Mouse (Mus musculus) lung, postnatal 25 days (tissue): ENCODE measurements at regions not wholly inside any gene's neighbourhood (a gene's known extent, or its start where the extent isn't known, plus 50 kb on each side); places are given as distances from the start of the nearest gene placed in this dataset.

Source experiments
- DNase-seq: peaks from one replicate; pipeline ENCODE4 v3.0.0; 2022; ENCODE audit warnings: low spot score

DNA sequence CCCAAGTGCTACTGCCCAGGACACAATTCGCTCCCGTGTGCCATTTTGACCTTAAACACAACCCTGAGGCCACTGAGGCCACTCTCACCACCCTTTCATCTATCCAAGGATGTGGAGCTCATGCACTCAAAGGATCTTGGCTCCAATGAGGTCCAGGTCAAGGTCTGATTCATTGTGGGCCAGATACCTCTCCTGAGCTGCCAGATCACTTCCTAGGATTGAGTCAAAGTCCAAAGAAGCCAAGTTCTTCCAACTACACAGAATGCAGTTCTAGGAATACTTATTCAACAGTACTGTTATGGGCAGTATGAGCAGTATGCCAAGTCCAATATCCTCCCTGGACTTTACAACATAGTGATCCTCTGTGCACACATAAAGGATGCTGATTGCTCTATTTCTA, 304.9 kb downstream of the Inhba start:
- DNase-seq = no peak

DNA sequence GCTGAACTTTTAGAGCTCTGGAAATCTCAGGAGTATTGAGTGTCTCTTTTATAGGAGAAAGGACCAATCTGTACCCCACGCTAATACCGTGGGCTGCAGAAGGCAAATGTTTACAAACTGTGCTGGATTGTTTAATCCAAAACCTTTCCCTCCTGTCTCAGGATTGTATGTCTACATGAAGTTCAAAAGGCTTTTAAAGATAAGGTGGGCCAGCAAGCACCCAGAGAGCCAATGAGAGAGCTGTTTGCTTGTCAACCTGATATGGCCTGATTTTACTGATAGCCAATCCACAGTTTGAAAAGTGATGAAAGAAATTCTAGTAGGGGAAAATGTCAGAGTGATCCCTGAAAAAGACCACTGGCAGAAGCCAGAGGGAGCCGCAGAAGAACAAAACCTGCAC, 305.8 kb downstream of the Inhba start:
- no peak for DNase-seq

DNA sequence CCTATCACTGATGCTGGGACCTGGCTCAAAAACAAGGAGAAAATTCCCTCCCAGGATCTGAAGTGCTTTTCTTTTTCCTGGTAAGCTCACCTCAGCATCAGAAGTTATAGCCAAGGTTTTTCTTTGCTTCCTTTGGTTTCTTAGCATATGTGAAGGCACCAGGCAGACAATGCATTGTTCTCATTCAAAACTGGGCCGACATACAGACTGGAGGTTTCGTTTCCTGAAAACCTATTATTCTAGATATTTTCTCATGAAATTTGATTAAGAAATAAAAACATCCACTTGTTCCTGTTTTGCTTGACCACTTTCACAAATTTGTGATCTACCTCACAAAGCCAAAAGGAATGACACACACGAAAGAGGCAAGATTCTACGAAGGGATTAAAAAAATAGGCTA, 308.7 kb downstream of the Inhba start:
- DNase-seq = no peak

DNA sequence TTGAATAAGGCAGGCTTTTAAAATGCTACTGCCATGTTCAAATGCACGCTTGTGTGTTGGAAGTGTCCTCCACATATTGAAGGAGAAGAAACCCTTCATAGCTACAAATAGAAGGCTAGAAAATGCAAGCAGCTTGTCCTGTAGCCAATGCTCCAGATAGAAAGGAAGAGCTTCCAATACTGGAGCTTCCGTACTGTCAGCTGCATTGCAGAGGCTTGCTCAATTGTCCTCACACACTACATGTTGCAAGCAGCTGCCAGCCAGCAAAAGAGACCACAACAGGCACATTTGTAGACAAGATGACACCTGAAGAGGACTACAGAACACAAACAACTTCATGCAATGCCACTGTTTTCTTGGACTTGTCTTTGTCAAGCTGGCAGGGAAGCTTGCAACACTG, 314.0 kb downstream of the Inhba start:
- no peak for DNase-seq

DNA sequence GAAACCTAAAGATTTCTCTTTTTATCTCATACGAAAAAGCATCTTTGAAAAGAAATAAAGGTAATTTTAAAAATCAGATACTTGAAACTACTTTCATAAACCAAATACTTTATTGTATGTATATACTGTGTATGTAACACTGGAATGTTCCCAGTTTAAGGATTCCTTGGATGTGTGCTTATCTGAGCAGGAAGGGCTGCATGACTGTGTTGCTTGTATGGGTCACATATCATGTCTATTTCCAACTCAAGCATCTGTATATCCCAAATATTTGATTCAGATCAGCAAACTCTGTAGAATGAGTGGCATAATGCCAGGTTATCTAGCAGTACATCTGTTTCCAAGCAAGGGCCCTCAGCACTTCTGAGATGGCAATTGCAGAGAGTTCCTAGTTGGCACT, 330.1 kb downstream of the Inhba start:
- no peak for DNase-seq

DNA sequence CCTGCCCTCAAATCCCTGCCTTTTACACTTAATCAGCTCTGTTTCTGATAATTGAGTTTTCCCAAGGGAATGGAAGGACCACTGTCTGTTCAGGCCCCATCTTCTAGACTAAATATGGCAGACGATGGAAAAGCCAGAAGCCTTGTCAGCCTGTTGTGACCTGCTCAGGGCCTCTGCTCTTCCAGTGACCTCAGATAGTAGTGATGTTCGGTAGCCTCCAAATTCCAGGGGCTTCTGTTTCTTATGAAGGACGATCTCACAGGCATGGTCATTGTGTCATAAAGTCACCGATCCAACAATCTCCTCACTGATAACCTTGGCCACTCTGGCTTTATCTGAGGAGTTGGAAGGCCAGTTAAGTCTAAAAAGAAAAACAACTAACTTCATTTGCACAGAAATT, 330.5 kb downstream of the Inhba start:
- DNase-seq = no peak

DNA sequence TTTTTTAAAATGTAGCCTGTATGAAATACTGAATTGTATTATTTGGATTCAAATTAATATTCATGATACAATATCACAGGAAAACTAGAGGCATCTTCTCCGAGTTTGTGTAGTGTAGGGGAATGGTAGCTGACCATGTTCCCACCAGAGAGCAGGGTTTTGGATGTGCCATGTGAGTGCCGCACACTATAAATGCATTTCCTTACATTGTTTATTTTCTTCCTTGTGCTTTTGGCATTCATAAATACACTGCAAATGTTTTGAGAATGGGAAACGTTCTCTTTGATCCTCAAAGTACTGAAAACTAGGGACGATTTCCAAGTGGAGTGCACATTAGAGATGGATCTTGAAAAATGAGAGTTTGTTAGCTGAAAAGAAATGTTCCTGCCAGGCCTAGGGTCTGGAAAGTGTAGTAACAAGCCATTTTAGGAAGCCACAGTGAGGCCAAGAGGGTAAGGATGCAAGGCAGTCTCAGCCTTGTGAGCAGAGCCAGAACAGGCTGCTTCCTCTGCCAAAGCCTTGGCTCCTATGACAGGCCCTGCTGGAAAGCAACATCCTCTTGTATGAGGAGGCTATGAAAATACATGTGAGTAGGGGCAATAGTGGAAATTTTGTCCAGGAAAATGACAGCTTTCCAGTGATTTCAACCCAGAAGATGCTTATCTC, 331.8 kb downstream of the Inhba start:
- no peak for DNase-seq

DNA sequence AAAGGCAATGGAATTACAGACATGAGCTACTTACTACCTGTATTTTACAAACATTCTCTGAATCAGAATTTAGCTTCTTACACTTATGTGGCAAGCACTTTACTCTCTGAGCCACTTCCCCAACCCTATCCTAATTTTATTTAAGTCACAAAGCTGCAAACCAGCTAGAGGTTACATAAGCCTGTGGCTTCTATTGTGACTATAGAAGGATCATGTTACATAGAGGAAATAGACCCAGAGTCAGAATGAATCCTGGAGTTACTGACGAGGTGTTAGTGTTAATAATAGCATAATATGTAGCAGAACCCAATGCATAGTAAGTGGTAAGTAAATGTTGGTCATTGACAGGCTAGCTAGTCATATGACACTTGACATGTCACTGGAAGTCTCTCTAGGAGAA, 337.7 kb downstream of the Inhba start:
- no peak for DNase-seq

DNA sequence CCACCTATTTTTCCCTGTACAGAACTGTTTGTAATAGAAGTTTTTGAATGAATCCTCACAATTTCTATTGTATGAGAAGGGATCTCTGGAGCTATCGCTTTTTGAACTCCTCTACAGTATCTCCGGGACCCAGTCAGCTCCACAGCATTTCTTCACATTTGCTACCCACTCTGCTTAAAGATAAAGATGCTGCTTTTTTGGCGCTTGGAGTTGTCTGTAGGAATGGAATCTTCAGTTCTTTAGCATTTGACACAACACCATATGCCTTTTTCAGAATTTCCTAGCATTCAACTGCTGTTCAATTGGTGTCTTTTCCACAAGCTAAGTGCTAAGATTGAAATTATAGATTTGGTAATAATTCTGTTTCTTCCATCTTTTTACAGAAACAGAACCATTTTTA, 338.4 kb downstream of the Inhba start:
- no peak for DNase-seq

DNA sequence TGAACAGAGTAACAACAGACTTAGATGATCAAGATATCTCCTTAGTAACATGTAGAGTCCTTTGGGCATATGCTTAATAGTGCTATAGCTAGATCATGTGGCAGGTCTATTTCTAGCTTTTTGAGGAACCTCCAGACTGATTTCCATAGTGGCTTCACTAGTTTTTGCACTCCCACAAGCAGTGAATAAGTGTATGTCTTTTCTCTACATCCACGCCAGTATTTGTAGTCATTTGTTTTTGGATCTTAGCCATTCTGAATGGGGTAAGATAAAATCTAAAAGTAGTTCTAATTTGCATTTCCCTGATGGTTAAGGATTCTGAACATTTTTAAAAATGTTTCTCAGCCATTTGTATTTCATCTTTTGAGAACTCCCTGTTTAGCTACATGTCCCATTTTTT, 343.7 kb downstream of the Inhba start:
- no peak for DNase-seq

DNA sequence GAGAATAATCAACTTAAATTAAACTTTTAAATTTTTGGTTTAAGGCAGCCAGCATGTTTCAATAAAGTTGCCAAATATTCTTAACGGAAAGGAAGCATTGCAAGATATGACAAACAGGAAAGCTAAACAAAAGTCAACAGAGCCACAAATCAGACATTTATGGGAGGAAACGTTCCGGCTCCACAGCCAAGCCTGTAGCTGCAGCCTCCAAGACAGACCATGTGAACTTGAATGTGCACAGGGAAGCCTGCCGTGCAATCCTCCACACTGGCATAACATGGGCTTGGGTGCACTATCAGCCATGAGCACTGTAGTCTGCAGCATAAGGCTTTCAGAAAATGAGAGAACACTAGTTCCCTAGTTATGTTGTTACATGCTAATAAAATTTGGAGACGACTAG, 367.8 kb downstream of the Inhba start:
- DNase-seq = no peak

DNA sequence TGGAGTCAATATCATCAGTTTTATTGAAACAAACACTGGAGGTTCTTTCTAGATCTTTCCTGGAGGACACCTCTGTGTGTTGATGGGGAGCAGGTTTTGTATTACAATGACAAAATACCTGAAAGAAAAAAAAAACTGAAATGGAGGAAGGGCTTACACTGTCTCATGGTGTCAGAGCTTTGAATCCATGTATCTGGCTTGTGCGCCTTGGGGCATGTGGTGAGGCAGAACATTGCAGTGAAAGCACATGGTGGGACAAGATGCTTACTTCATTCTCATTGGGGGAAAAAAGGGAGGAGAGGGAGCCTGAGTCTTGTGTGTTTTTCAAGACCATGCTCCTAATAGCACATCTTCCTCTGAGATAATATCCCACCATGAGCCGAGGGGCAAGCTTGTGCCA, 368.3 kb downstream of the Inhba start:
- DNase-seq = no peak

DNA sequence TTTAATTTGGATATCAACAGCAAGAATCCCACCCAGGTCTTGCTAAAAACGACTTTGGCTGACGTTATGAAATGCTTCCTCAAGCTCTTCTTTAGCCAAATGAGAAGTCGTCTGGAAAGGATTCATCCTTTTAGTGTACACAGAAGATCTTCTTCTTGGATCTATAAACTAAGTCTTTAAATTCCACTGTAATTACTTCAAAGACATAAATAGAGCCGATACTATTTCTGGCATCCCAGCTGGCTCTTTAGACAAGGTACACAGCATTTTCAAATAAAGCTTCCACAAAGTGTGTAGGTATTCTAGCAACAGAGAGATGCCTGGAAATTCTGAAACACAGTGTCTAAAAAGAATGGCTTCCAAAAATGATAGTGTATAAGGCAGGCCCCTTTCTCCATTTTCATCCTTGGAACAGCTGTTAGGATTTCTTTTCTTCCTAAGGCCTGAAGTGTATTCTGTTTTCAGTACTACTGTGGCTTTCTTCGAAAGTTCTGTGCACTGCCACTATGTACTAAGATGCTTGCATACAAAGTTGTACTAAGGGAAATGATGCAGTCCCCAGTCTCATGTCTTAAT, 371.4 kb downstream of the Inhba start:
- no peak for DNase-seq

DNA sequence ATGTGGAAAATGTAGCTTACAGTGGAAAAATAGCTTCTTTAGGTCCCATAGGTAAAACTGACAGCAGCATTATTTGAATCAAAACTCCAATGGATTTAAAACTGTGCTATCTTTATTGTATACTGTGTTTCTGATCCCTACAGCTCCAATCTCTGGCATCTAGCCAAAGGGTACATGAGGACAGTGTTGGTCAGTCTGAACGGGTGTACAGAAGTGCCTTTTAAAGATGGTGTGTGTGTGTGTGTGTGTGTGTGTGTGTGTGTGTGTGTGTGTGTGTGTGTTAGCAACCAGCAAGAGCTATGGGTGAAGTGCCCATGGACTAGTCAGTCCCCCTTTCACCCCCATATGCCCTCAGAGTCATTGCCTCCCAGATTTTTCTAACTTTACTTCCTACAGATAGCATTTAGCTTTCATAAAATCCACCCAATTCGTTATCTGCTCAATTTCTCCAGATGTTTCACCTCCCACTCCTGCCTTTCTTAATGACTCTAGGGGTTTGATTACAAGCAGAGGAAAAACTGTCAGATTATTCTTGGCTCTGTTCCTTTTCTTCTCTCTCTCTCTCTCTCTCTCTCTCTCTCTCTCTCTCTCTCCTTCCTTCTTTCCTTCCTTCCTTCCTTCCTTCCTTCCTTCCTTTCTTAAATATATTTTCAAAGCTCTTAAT, 404.8 kb downstream of the Inhba start:
- DNase-seq = no peak

DNA sequence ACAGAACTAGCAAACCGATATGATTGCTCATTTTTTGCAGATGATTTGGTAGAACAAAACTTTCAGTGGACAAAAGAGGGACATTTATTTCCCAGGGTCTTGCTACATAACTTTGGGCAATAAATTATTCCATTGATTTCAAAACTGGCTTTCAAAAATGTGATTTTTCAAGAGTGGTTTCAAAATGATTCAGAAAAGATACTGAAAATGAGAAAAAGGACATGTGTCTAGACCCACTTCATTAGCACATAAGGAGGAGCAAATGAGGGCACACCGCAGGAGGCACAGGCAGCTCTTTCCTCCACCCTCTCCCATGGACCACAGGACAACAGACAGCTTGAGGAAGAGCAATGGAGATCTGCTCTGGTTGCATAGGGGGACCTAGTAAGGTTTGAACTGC, 412.5 kb downstream of the Inhba start:
- no peak for DNase-seq

DNA sequence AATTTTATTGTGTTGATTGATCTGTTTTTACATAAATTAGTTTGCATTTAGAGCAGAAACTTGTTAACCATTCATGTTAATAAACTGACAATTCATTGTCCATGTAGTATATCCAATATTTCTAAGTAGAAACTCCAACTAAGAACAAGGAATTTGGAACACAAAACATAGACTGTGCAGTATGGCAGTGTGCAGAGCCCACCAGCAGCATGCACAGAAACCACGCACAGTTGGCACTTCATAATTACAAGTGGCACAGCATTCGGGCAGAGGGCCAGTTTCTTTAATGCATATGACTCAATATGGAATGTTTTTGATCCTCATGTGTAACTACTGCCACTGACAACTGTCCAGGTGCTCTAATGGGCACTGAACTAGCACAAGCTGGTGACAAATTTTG, 423.8 kb downstream of the Inhba start:
- DNase-seq = no peak

DNA sequence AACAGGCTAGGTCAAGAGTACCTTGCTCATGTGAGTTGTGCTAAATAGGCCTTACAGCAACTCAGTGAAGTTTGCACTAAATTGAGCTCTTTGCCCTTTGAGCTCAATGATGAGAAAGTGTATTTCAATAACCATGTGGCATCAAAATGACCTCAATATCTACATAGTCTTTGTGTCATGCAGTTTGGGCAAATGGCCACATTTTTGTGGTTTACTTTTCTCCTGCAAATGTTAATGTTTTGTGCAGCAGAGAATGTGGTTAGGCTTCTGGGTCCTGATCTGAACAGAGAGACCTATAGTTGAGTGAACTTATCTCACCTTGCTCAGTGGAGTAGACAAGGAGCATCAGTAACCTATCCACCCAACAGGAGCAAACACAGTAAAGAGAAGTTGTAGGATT, 441.6 kb downstream of the Inhba start:
- DNase-seq = no peak

DNA sequence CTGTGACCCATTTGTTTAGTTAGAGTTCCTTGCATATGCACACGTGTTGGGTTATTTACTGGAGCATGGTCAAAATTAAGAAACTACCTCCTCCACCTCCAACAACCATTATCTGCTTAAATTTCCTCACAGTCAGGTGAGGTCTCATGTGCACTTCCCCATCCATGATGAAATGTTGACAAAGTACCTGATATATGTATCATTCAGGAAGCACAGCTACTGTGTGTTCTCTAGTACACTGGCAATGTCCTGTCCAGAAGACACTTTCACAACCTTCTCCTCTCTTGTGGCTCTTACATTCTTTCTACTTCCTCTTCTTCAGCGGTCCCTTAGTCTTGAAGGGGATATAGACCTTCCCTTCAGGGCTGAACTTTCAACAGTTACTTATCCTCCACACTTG, 448.1 kb downstream of the Inhba start:
- DNase-seq = no peak

DNA sequence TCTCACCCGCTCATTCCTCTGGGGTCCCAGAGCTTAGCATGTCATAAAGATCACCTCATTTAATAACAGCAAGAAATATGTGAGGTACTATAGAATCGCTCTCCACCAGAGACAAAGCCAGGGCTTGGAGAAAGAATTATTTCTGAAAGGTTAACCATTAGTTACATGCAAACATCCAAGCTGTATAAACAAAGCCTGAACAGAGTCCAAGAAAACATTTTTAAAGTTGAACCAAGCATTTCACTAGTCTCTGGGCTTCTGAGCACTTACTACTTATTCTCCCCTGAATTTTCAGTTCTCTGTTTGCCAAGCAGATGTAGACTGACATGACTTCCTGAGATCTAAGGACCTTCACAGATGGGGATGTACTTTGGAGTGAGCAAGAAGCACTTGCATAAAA, 450.0 kb downstream of the Inhba start:
- no peak for DNase-seq

DNA sequence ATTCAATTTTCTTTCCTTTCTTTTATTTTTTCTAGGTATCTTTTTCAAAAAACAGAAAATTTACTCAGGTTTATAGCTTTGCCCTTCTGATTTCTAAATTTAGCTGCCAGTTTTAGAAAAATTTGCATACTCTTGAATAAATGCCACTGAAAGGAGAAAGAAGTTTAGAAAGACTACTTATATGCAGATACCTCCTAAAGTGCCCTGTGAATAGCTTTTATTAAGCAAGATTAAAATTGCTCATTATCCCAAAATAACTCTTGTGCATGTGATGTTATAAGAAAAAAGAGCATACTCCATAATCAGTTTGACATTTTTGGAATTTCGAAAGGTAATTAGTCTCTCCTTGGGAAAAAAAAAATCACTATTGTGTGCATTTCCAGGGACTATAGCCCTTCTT, 453.2 kb downstream of the Inhba start:
- DNase-seq = no peak

DNA sequence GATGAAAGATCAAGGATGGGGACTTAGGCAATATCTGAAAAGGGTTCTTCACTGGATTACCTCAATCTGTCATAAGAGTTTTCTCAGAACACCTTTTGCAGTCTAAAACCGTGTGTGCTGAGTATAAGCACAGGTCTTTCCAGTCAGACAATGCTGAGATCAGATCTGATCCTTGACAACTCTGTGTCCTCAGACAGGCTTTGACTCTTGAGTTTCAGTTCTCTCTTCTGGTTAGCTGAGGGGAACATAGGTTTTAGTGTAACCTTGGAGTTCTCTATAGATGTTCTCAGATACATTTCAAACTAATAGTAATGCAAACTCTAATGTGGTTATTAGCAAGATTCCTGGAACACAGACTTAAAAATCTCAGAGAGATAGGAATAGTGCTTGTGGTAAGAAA, 453.7 kb downstream of the Inhba start:
- no peak for DNase-seq

DNA sequence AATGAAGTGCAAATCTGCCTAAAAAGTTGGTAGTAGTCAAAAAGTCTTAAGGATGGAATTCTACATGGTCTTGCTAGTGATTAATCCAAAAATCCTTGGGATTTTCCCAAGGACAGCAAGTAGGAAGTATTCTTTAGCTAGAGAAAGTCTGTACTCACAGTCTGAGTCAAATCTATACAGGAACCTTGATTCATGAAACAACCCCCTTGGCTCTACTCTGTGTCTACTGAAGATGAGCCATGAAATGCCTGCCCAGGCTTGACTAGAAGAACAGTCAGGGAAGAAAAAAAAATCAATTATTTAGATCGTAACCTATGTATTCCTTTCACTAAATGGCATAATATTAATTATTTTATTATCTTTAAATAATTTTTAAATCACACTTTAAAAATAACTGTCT, 454.2 kb downstream of the Inhba start:
- no peak for DNase-seq

DNA sequence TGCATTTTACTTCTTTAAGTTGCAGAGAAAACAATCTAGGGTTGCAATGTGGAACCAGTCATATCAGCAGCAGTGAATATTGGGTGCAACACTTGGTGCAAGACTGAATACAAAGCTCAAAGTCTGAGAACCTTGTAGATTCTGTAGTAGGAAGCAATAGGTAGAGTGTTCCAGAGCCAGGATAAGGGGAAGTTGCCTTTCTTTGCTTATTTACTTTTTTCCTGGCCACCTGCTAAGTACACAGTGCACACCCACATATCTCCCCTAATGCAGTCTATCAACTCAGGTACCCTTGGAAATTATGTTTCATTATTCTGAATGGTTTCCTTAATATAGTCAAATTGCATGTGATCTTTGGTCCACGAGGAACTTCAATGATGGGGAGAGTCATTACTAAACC, 464.9 kb downstream of the Inhba start:
- no peak for DNase-seq

DNA sequence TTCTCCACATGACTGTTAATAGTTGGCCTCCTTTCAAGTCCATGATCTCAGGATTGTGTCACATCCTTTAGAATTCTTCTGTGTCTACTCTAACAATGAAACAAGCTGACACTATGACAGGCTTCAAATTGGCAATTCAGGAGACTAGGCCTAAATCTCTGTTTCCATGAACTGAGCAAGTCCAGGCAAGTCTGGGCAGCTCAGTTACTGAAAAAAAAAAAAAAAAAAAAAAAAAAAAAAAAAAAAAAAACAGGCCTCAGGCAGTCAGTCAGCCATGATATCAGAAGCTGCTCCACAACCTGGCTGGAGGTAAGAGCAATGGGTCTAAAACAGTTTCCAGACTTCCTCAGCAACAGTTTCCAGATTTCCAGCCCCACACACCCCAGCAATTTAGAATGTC, 475.6 kb downstream of the Inhba start:
- DNase-seq = no peak
